Mouse (Mus musculus) MEL (cell line): ENCODE results near the gene B430306N03Rik. TPM values are rescaled to one million over a fixed set of nuclear protein-coding genes. Genes with fewer than 3 reads are reported as not detected.

ENCODE experiments used
- DNase-seq: peaks from one replicate; pipeline ENCODE4 v3.0.0; 2011; ENCODE audit warnings: low read depth, low spot score
- H3K27ac ChIP-seq: 2 replicates; pipeline ENCODE4 v1.5.1; 2012; ENCODE audit warnings: low read depth, mild to moderate bottlenecking, control low read depth, low read length, moderate library complexity; ENCODE audit not compliant: control insufficient read depth
- H3K27me3 ChIP-seq, 2 experiments: fragments of 150-350 bp in 1 of 2; sonication (generic) in 1 of 2; 2 replicates each; pipeline ENCODE4 v1.6.1; 2012; ENCODE audit warnings: low read length in 2 of 2, mild to moderate bottlenecking in 2 of 2, improper control_type of control experiment in 1 of 2, moderate library complexity in 1 of 2; ENCODE audit not compliant: insufficient read depth in 2 of 2, control insufficient read depth in 1 of 2
- H3K36me3 ChIP-seq, 2 experiments: 2 replicates each; pipeline ENCODE4 v1.6.1; 2012 to 2014; ENCODE audit warnings: low read length in 2 of 2, improper control_type of control experiment in 1 of 2, inconsistent platforms in 1 of 2, mild to moderate bottlenecking in 1 of 2; ENCODE audit not compliant: insufficient read depth in 2 of 2, control insufficient read depth in 1 of 2
- H3K4me1 ChIP-seq, 2 experiments: fragments of 150-350 bp in 1 of 2; sonication (generic) in 1 of 2; 2 replicates each; pipeline ENCODE4 v1.6.1; 2012; ENCODE audit warnings: low read length in 2 of 2, improper control_type of control experiment in 1 of 2, mild to moderate bottlenecking in 1 of 2; ENCODE audit not compliant: insufficient read depth in 2 of 2, control insufficient read depth in 1 of 2
- H3K4me3 ChIP-seq, 2 experiments: fragments of 150-350 bp in 1 of 2; sonication (generic) in 1 of 2; 2 replicates each; pipeline ENCODE4 v1.5.1; 2012; ENCODE audit warnings: low read depth in 2 of 2, low read length in 2 of 2, mild to moderate bottlenecking in 2 of 2, moderate library complexity in 2 of 2, control low read depth in 1 of 2, improper control_type of control experiment in 1 of 2; ENCODE audit not compliant: control insufficient read depth in 1 of 2, insufficient read depth in 1 of 2
- H3K79me2 ChIP-seq: 2 replicates; pipeline ENCODE4 v1.6.1; 2012; ENCODE audit warnings: mild to moderate bottlenecking, low read length, moderate library complexity; ENCODE audit not compliant: control insufficient read depth, poor library complexity, insufficient read depth
- H3K9ac ChIP-seq: 2 replicates; pipeline ENCODE4 v1.6.1; 2012; ENCODE audit warnings: low read depth, mild to moderate bottlenecking, control low read depth, low read length, moderate library complexity; ENCODE audit not compliant: control insufficient read depth, poor library complexity, severe bottlenecking
- H3K9me3 ChIP-seq: fragments of 150-350 bp; sonication (generic); replicated peaks from 2 replicates; pipeline ENCODE4 v1.6.1; 2012; ENCODE audit warnings: mild to moderate bottlenecking, low read length, improper control_type of control experiment, moderate library complexity; ENCODE audit not compliant: insufficient read depth
- CHD1 ChIP-seq: IDR thresholded peaks from 2 replicates; pipeline ENCODE4 v1.6.1; 2012; ENCODE audit warnings: low read depth, mild to moderate bottlenecking, inconsistent platforms, low read length, improper control_type of control experiment
- CTCF ChIP-seq, 3 experiments: IDR thresholded peaks in 2 of 3; conservative IDR thresholded peaks in 1 of 3; 2 replicates each; pipeline ENCODE4 v1.5.1; 2011 to 2012; ENCODE audit warnings: low read length in 3 of 3, low read depth in 2 of 3, mild to moderate bottlenecking in 2 of 3, improper control_type of control experiment in 1 of 3, inconsistent platforms in 1 of 3, mixed read lengths in 1 of 3, moderate library complexity in 1 of 3; ENCODE audit not compliant: control insufficient read depth in 1 of 3, insufficient read depth in 1 of 3, poor library complexity in 1 of 3, severe bottlenecking in 1 of 3
- E2F4 ChIP-seq: IDR thresholded peaks from 2 replicates; pipeline ENCODE4 v1.6.1; 2011; ENCODE audit warnings: low read depth, low read length, improper control_type of control experiment, borderline replicate concordance
- EP300 ChIP-seq, 2 experiments: IDR thresholded peaks; 2 replicates each; pipeline ENCODE4 v1.6.1; 2011; ENCODE audit warnings: improper control_type of control experiment in 2 of 2, low read length in 2 of 2, low read depth in 1 of 2, mild to moderate bottlenecking in 1 of 2
- GABPA ChIP-seq: IDR thresholded peaks from 2 replicates; pipeline ENCODE4 v1.6.1; 2012; ENCODE audit warnings: low read depth, mild to moderate bottlenecking, inconsistent platforms, low read length, improper control_type of control experiment, moderate library complexity
- GATA1 ChIP-seq: IDR thresholded peaks from 2 replicates; pipeline ENCODE4 v1.6.1; 2011; ENCODE audit warnings: low read depth, low read length, improper control_type of control experiment
- HCFC1 ChIP-seq: IDR thresholded peaks from 2 replicates; pipeline ENCODE4 v1.6.1; 2012; ENCODE audit warnings: low read depth, mild to moderate bottlenecking, inconsistent platforms, low read length, improper control_type of control experiment, moderate library complexity
- JUND ChIP-seq: IDR thresholded peaks from 2 replicates; pipeline ENCODE4 v1.6.1; 2011; ENCODE audit warnings: low read depth, mild to moderate bottlenecking, improper control_type of control experiment, low read length
- MAFK ChIP-seq: IDR thresholded peaks from 2 replicates; pipeline ENCODE4 v1.6.1; 2011; ENCODE audit warnings: low read depth, mild to moderate bottlenecking, low read length, improper control_type of control experiment, borderline replicate concordance
- MAX ChIP-seq: IDR thresholded peaks from 2 replicates; pipeline ENCODE4 v1.6.1; 2011; ENCODE audit warnings: low read length, improper control_type of control experiment
- MAZ ChIP-seq: IDR thresholded peaks from 2 replicates; pipeline ENCODE4 v1.6.1; 2012; ENCODE audit warnings: low read depth, mild to moderate bottlenecking, inconsistent platforms, low read length, improper control_type of control experiment
- MEF2A ChIP-seq: IDR thresholded peaks from 2 replicates; pipeline ENCODE4 v1.6.1; 2014; ENCODE audit warnings: low read depth, mild to moderate bottlenecking, inconsistent platforms, low read length, improper control_type of control experiment; ENCODE audit not compliant: poor library complexity, insufficient replicate concordance, severe bottlenecking; ENCODE audit errors: extremely low read depth
- MXI1 ChIP-seq: IDR thresholded peaks from 2 replicates; pipeline ENCODE4 v1.6.1; 2011; ENCODE audit warnings: mild to moderate bottlenecking, low read depth, low read length, improper control_type of control experiment
- MYB ChIP-seq: IDR thresholded peaks from 2 replicates; pipeline ENCODE4 v1.6.1; 2011; ENCODE audit warnings: mild to moderate bottlenecking, low read depth, low read length, improper control_type of control experiment
- MYC ChIP-seq: IDR thresholded peaks from 2 replicates; pipeline ENCODE4 v1.6.1; 2011; ENCODE audit warnings: low read depth, mild to moderate bottlenecking, low read length, improper control_type of control experiment, moderate library complexity
- NRF1 ChIP-seq: IDR thresholded peaks from 2 replicates; pipeline ENCODE4 v1.6.1; 2014; ENCODE audit warnings: low read depth, mild to moderate bottlenecking, inconsistent platforms, low read length, improper control_type of control experiment, moderate library complexity; ENCODE audit not compliant: poor library complexity, insufficient read depth, severe bottlenecking
- RAD21 ChIP-seq: IDR thresholded peaks from 2 replicates; pipeline ENCODE4 v1.6.1; 2011; ENCODE audit warnings: mild to moderate bottlenecking, low read depth, low read length, improper control_type of control experiment
- RCOR1 ChIP-seq: IDR thresholded peaks from 2 replicates; pipeline ENCODE4 v1.6.1; 2012; ENCODE audit warnings: low read depth, mild to moderate bottlenecking, inconsistent platforms, low read length, improper control_type of control experiment
- SIN3A ChIP-seq: IDR thresholded peaks from 2 replicates; pipeline ENCODE4 v1.6.1; 2012; ENCODE audit warnings: low read length, improper control_type of control experiment, inconsistent platforms
- SMC3 ChIP-seq: IDR thresholded peaks from 2 replicates; pipeline ENCODE4 v1.6.1; 2011; ENCODE audit warnings: low read depth, low read length, improper control_type of control experiment
- TBP ChIP-seq: IDR thresholded peaks from 2 replicates; pipeline ENCODE4 v1.8.0; 2011; ENCODE audit warnings: low read depth, low read length, improper control_type of control experiment
- TCF12 ChIP-seq: IDR thresholded peaks from 2 replicates; pipeline ENCODE4 v1.6.1; 2014; ENCODE audit warnings: low read depth, mild to moderate bottlenecking, inconsistent platforms, low read length, improper control_type of control experiment, moderate library complexity
- UBTF ChIP-seq: IDR thresholded peaks from 2 replicates; pipeline ENCODE4 v1.6.1; 2012; ENCODE audit warnings: low read depth, mild to moderate bottlenecking, inconsistent platforms, low read length, improper control_type of control experiment, moderate library complexity, borderline replicate concordance; ENCODE audit not compliant: insufficient read depth
- ZC3H11A ChIP-seq: IDR thresholded peaks from 2 replicates; pipeline ENCODE4 v1.6.1; 2012; ENCODE audit warnings: low read depth, mild to moderate bottlenecking, inconsistent platforms, low read length, improper control_type of control experiment
- ZKSCAN1 ChIP-seq: IDR thresholded peaks from 2 replicates; pipeline ENCODE4 v1.6.1; 2012; ENCODE audit warnings: low read depth, mild to moderate bottlenecking, inconsistent platforms, low read length, improper control_type of control experiment, moderate library complexity
- polyA plus RNA-seq, 2 experiments: library from polyadenylated mRNA; stranded (reverse) in 1 of 2; unstranded in 1 of 2; fragments of >175 nt in 1 of 2; fragments of >200 nt in 1 of 2; gene quantifications; 2 replicates each; pipeline versions ENCODE4 v1.2.1 to v1.2.4; 2012; ENCODE audit warnings: low replicate concordance in 2 of 2, low read depth in 1 of 2; ENCODE audit not compliant: insufficient read length in 2 of 2, insufficient read depth in 1 of 2, missing spikeins in 1 of 2
- total RNA-seq: library from RNA; depleted of rRNA; stranded (reverse); fragments of 300-350 nt; gene quantifications from 2 replicates; pipeline ENCODE4 v1.2.3, GENCODE M21; 2012

The B430306N03Rik gene
- total and polyA plus RNA-seq, 3 experiments: 0.19 to 0.68 TPM; not detected in 1

GRCm38 (mm10) chr17:48346834-48347233 lies 30.9 kb downstream of the B430306N03Rik start:
- DNase-seq: no peak
- TF ChIP-seq MXI1 (no peak), CHD1 (no peak), TBP (no peak), GABPA (no peak), SMC3 (no peak), MAZ (no peak), GATA1 (no peak), E2F4 (no peak)
- Histone ChIP-seq H3K27me3 (no peaks in the 10 kb centered on the region), H3K9ac (no peak overlapping the region), H3K36me3 (peaks cover 0 to 4% of the 10 kb centered on the region in 2 experiments; a peak in 2 of 4 replicates), H3K27ac (no peak overlapping the region), H3K4me3 (no peak overlapping the region), H3K79me2 (no peaks in the 10 kb centered on the region), H3K9me3 (no peaks in the 10 kb centered on the region), H3K4me1 (peaks cover 0 to 10% of the 10 kb centered on the region in 2 experiments; a peak in 2 of 4 replicates)

- Histone ChIP-seq H3K4me1 (peaks cover 0 to 7% of the 10 kb centered on the region in 2 experiments; a peak in 2 of 4 replicates), H3K9me3 (no peaks in the 10 kb centered on the region), H3K4me3 (no peak overlapping the region), H3K9ac (no peak overlapping the region), H3K27ac (no peak overlapping the region), H3K79me2 (no peaks in the 10 kb centered on the region), H3K36me3 (peaks cover 0 to 1% of the 10 kb centered on the region in 2 experiments; a peak in 2 of 4 replicates), H3K27me3 (no peaks in the 10 kb centered on the region)
- TF ChIP-seq MEF2A: no peak
- 0 out of 4 replicates have a peak, but pooled peaks of 1 of the 2 experiments have one; percentile 16 for TF ChIP-seq EP300 (IDR thresholded peaks at IDR 0.05; ENCODE audit: low read depth in 1 of 2, low read length in 2 of 2)
- DNase-seq: peak; percentile 61
These were observed 31.3 kb downstream of the B430306N03Rik start for GRCm38 (mm10) chr17:48347287-48347686.

DNA sequence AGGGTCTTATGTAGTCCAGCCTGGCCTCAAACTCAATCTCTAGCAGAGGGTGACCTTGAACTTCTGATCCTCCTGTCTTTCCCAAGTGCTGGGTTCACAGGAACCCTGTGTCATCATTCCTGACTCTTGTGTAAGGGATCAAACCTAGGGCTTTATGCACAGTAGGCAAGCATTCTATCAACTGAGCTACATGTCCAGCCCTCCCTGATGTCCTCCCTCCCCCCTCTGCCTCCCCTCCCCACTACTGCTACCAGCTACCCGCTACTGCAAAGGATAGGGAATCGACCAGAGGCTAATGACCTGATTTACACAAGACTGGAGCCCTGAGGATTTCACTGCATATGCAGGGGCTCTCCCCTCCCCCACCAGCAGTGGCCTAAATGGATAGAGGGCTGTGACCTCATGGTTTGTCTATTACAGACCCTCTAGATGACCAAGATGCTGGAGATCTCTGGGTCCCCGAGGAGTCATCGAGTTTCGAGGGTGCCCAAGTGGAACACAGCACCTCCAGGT lies 34.8 kb downstream of the B430306N03Rik start:
- DNase-seq: no peak
- peaks cover 0 to 7% of the 10 kb centered on the region in 2 experiments; a peak in 1 of 4 replicates for H3K4me1 ChIP-seq
- no peaks in the 10 kb centered on the region for H3K9me3 ChIP-seq
- H3K9ac ChIP-seq: no peak overlapping the region
- H3K4me3 ChIP-seq: no peak overlapping the region
- H3K79me2 ChIP-seq: no peaks in the 10 kb centered on the region
- H3K27me3 ChIP-seq: no peaks in the 10 kb centered on the region
- no peak for TF ChIP-seq SMC3
- TF ChIP-seq JUND: no peak
- no peak for TF ChIP-seq SIN3A
- no peak for TF ChIP-seq UBTF
- TF ChIP-seq MYB: no peak
- no peak for TF ChIP-seq MAFK
- TF ChIP-seq CTCF (IDR thresholded peaks at IDR 0.05 in 2 of 3, conservative IDR thresholded peaks at IDR 0.05 in 1 of 3; ENCODE audit: control insufficient read depth in 1 of 3, insufficient read depth in 1 of 3, low read depth in 2 of 3, low read length in 3 of 3, poor library complexity in 1 of 3, severe bottlenecking in 1 of 3): no peak
- no peak for TF ChIP-seq ZKSCAN1
- TF ChIP-seq MYC: no peak
- no peak for TF ChIP-seq MAZ
- no peak for TF ChIP-seq TCF12
- no peak for TF ChIP-seq RCOR1
- TF ChIP-seq CHD1: no peak
- TF ChIP-seq TBP: no peak
- no peak for TF ChIP-seq RAD21
- no peak for TF ChIP-seq HCFC1
- no peak for TF ChIP-seq ZC3H11A
- no peak for TF ChIP-seq NRF1
- TF ChIP-seq MAX: no peak
- H3K36me3 ChIP-seq: no peaks in the 10 kb centered on the region; a peak in 1 of 4 replicates
- H3K27ac ChIP-seq: no peak overlapping the region
